Comparison of ENCODE assay signal across 23 mouse cellular contexts in genomic region chr5:36902807-36903206, GRCm38 (mm10). TPM values are rescaled to one million over a fixed set of nuclear protein-coding genes. Genes with fewer than 3 reads are reported as not detected.
"Had no signal": no experiment of that assay in that cellular context is flagged by ENCODE, and none has a peak within 500 bp of the region (broad histone marks: within the 10 kb centered on the region; RNA-seq: fewer than 3 reads in every experiment).

No protein-coding gene starts in this region.

- H3K4me1 ChIP-seq: lung, embryonic 15.5 days; megakaryocyte, embryonic 14.5 days had no signal

- H3K4me3 ChIP-seq: lung, embryonic 15.5 days; megakaryocyte, embryonic 14.5 days; midbrain, embryonic 13.5 days; midbrain, embryonic 15.5 days; myocyte; neural tube, embryonic 13.5 days; neural tube, embryonic 15.5 days; stomach, embryonic 15.5 days had no signal

- DNase-seq: lung, adult 2 months; lung, postnatal 14 days; lung, postnatal 36 days; retina, postnatal 1 day; right cerebral cortex, adult 18-20 months; right cerebral cortex, postnatal 25 days; right cerebral cortex, postnatal 4 days; spleen, adult 18-20 months; thymus, adult 2 months; thymus, postnatal 25 days; thymus, postnatal 4 days had no signal

- H3K27ac ChIP-seq: lung, embryonic 15.5 days; macrophage; midbrain, embryonic 13.5 days; midbrain, embryonic 15.5 days; neural tube, embryonic 13.5 days; neural tube, embryonic 15.5 days; stomach, embryonic 15.5 days; stomach, postnatal 0 days had no signal

- H3K9me3 ChIP-seq: lung, embryonic 15.5 days; megakaryocyte, embryonic 14.5 days; midbrain, embryonic 13.5 days; midbrain, embryonic 15.5 days; neural tube, embryonic 13.5 days; neural tube, embryonic 15.5 days; stomach, embryonic 15.5 days had no signal

- H3K9ac ChIP-seq: lung, embryonic 15.5 days; midbrain, embryonic 13.5 days; midbrain, embryonic 15.5 days; neural tube, embryonic 13.5 days; neural tube, embryonic 15.5 days; stomach, embryonic 15.5 days had no signal

- H3K36me3 ChIP-seq: lung, embryonic 15.5 days; midbrain, embryonic 13.5 days; midbrain, embryonic 15.5 days; neural tube, embryonic 13.5 days; neural tube, embryonic 15.5 days; stomach, embryonic 15.5 days had no signal

- H3K27me3 ChIP-seq: lung, embryonic 15.5 days; midbrain, embryonic 13.5 days; midbrain, embryonic 15.5 days; neural tube, embryonic 13.5 days; neural tube, embryonic 15.5 days; stomach, embryonic 15.5 days had no signal

RNA-seq across cellular contexts. Expression of gene Ppp2r2c, which starts 34.5 kb away (rescaled TPM):
- total RNA-seq: megakaryocyte progenitor cell, adult 5-6 weeks had no signal
- polyA plus RNA-seq: lung, postnatal 0 days; macrophage had no signal
